Mouse (Mus musculus): Measurements from ENCODE around the gene Itgad. TPM values are rescaled to one million over a fixed set of nuclear protein-coding genes. Genes with fewer than 3 reads are reported as not detected.

Itgad gene
- total and polyA plus RNA-seq, 3 experiments: not detected

DNA sequence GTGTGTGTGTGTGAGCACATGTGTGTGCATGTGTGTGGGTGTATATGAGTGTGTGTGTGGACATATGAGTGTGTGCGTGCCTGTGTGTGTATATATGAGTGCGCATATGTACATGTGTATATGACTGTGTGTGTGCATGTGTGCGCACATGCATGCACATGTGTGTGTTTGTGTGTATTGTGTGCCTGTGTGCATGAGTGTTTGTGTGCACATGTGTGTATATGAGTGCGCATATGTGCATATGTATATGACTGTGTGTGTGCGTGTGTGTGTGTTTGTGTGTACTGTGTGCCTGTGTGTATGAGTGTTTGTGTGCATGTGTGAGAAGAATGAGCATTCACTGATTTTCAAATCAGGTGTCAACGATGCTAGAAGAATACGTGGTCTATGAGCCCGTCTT is 50.0 kb downstream of the Itgad start:
- TF ChIP-seq POLR2A (IDR thresholded peaks at IDR 0.05; ENCODE audit: control insufficient read depth in 1 of 2, insufficient read depth in 1 of 2, low read depth in 1 of 2, low read length in 2 of 2, poor library complexity in 1 of 2) (no peak), RCOR1 (IDR thresholded peaks at IDR 0.05; ENCODE audit: low read depth, low read length) (no peak), POLR2AphosphoS5 (IDR thresholded peaks at IDR 0.05; ENCODE audit: borderline replicate concordance, low read depth, low read length) (peak; percentile 53; the same call in 1 of the 2 replicates), KAT2A (conservative IDR thresholded peaks at IDR 0.05; ENCODE audit: low read depth, low read length) (no peak), MAX (IDR thresholded peaks at IDR 0.05; ENCODE audit: low read length) (no peak), JUND (IDR thresholded peaks at IDR 0.05; ENCODE audit: low read depth, low read length) (no peak), NELFE (IDR thresholded peaks at IDR 0.05; ENCODE audit: low read depth, low read length) (no peak)
- no peak for DNase-seq (ENCODE audit: low read depth, low spot score)
- Histone ChIP-seq H3K4me3 (ENCODE audit: control insufficient read depth in 1 of 2, insufficient read depth in 1 of 2, low read depth in 2 of 2, low read length in 2 of 2) (no peak overlapping the region), H3K27ac (ENCODE audit: control insufficient read depth, low read depth, low read length) (no peak overlapping the region), H3K9me3 (replicated peaks; ENCODE audit: insufficient read depth, low read length) (no peaks in the 10 kb centered on the region), H3K79me2 (ENCODE audit: control insufficient read depth, insufficient read depth, low read length, poor library complexity) (no peaks in the 10 kb centered on the region), H3K9ac (ENCODE audit: control insufficient read depth, low read depth, low read length, poor library complexity, severe bottlenecking) (no peak overlapping the region), H3K27me3 (ENCODE audit: control insufficient read depth in 1 of 2, insufficient read depth in 2 of 2, low read length in 2 of 2) (peaks cover 0 to 6% of the 10 kb centered on the region in 2 experiments; a peak in 2 of 4 replicates), H3K4me1 (ENCODE audit: control insufficient read depth in 1 of 2, insufficient read depth in 2 of 2, low read length in 2 of 2) (peaks cover 2 to 6% of the 10 kb centered on the region in 2 experiments; a peak in 2 of 4 replicates), H3K36me3 (ENCODE audit: control insufficient read depth in 1 of 2, insufficient read depth in 2 of 2, low read length in 2 of 2) (no peaks in the 10 kb centered on the region)

- TF ChIP-seq MEF2A (IDR thresholded peaks at IDR 0.05; ENCODE audit: extremely low read depth, insufficient replicate concordance, low read depth, low read length, poor library complexity, severe bottlenecking): no peak
- no peak for TF ChIP-seq NELFE (IDR thresholded peaks at IDR 0.05; ENCODE audit: low read depth, low read length)
- TF ChIP-seq ZMIZ1 (IDR thresholded peaks at IDR 0.05; ENCODE audit: low read depth, low read length): no peak
- TF ChIP-seq GATA1 (IDR thresholded peaks at IDR 0.05; ENCODE audit: low read depth, low read length): no peak
- no peak for TF ChIP-seq HCFC1 (IDR thresholded peaks at IDR 0.05; ENCODE audit: low read depth, low read length)
- no peak for TF ChIP-seq MXI1 (IDR thresholded peaks at IDR 0.05; ENCODE audit: low read depth, low read length)
- TF ChIP-seq ELF1 (IDR thresholded peaks at IDR 0.05; ENCODE audit: low read depth, low read length): no peak
- TF ChIP-seq TBP (IDR thresholded peaks at IDR 0.05; ENCODE audit: low read depth, low read length): no peak
- TF ChIP-seq ETS1 (IDR thresholded peaks at IDR 0.05; ENCODE audit: low read depth, low read length): no peak
- no peak for TF ChIP-seq CHD2 (IDR thresholded peaks at IDR 0.05; ENCODE audit: low read length)
- TF ChIP-seq MAX (IDR thresholded peaks at IDR 0.05; ENCODE audit: low read length): no peak
- no peak for TF ChIP-seq EP300 (IDR thresholded peaks at IDR 0.05; ENCODE audit: low read depth in 1 of 2, low read length in 2 of 2)
- TF ChIP-seq KAT2A (conservative IDR thresholded peaks at IDR 0.05; ENCODE audit: low read depth, low read length): no peak
- TF ChIP-seq MAZ (IDR thresholded peaks at IDR 0.05; ENCODE audit: low read depth, low read length): no peak
- peak overlapping the region; percentile 44 for H3K9ac ChIP-seq (ENCODE audit: control insufficient read depth, low read depth, low read length, poor library complexity, severe bottlenecking)
- H3K4me3 ChIP-seq (ENCODE audit: control insufficient read depth in 1 of 2, insufficient read depth in 1 of 2, low read depth in 2 of 2, low read length in 2 of 2): peak overlapping the region; percentile 37 to 96; a peak in 3 of 4 replicates
- H3K9me3 ChIP-seq (replicated peaks; ENCODE audit: insufficient read depth, low read length): no peaks in the 10 kb centered on the region
- no peak overlapping the region; the same call in 1 of the 2 replicates for H3K27ac ChIP-seq (ENCODE audit: control insufficient read depth, low read depth, low read length)
- no peaks in the 10 kb centered on the region for H3K36me3 ChIP-seq (ENCODE audit: control insufficient read depth in 1 of 2, insufficient read depth in 2 of 2, low read length in 2 of 2)
- H3K79me2 ChIP-seq (ENCODE audit: control insufficient read depth, insufficient read depth, low read length, poor library complexity): no peaks in the 10 kb centered on the region
- peaks cover 2 to 6% of the 10 kb centered on the region in 2 experiments; a peak in 3 of 4 replicates for H3K27me3 ChIP-seq (ENCODE audit: control insufficient read depth in 1 of 2, insufficient read depth in 2 of 2, low read length in 2 of 2)
- DNase-seq (ENCODE audit: low read depth, low spot score): no peak
- H3K4me1 ChIP-seq (ENCODE audit: control insufficient read depth in 1 of 2, insufficient read depth in 2 of 2, low read length in 2 of 2): peaks cover 2 to 6% of the 10 kb centered on the region in 2 experiments; a peak in 2 of 4 replicates
Observed at GRCm38 (mm10) chr7:128205695-128206094, 51.5 kb downstream of the Itgad start.

Data from MEL (cell line).